Mouse (Mus musculus) T-helper 17 cell (primary cell): Measurements from ENCODE around the gene Atg13.

Experiments used
- in situ Hi-C, 2 experiments: fragments of 300-600 bp; cut with MboI, MseI; formaldehyde crosslinking; loops; 1 replicate in 1 of 2; 2 replicates in 1 of 2; pipeline ENCODE4 v1.15.1; 2025; ENCODE audit warnings: high pct_unique_total_duplicates in 2 of 2

The Atg13 gene

GRCm38 (mm10) chr2:91649553-91650359 is 60.6 kb downstream of the Atg13 start, which contains the start of the genes Zfp408 and Arhgap1:
Gene Zfp408, minus strand, starts transcription at chr2:91649791.
Gene Arhgap1, plus strand, starts transcription at chr2:91649860.
- in situ Hi-C loops: loop anchor here in 1 of 2 experiments (5.0 to 25.0 kb wide), 3 partner anchors 42 to 1263 kb away; partner anchors contain the start of gene Syt13

DNA sequence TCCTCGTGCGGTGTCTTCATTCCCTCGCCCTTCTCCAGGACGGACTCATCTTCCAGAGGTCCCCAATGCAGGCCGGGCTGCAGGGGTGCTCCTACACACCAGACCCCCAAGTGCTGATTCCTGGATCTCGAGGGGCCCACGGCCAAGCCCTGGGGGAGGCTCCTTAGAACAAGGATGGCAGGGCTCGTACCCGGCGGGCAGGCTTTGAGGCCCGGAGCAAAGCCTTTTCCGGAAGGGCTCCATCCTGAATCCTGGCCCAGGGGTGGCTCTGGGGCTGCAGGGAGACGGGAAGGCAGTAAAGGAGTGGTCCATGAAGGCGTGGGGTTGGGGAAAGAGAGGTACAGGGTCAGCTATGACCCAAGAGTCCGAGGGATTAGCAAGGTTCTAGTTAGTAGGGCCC is 61.2 kb downstream of the Atg13 start:
- in situ Hi-C loops: loop anchor here in 1 of 2 experiments (5.0 to 25.0 kb wide), 2 partner anchors 42 to 362 kb away; no protein-coding TSS in a partner anchor

DNA sequence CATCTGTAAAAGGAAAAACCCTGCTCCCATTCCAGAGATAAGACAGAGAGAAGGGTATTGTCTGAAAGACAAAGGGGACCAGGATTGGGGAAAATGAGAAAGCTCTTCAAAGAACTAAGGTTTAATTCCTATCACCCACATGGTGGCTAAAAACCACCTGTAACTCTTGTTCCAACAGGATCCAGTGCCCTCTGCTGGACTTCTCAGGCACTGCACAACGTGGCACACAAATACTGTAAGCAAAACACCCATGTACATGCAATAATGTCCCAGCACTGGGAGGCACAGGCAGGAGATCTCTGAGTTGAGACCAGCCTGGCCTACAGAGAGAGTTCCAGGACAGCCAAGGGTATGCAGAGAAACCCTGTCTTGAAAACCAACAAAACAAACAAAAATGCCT is 63.6 kb downstream of the Atg13 start:
- in situ Hi-C loops: loop anchor here in 1 of 2 experiments (5.0 to 25.0 kb wide), 2 partner anchors 39 to 359 kb away; no protein-coding TSS in a partner anchor

- in situ Hi-C loops: loop anchor here in 1 of 2 experiments (5.0 to 25.0 kb wide), 2 partner anchors 39 to 359 kb away; no protein-coding TSS in a partner anchor
Measured at GRCm38 (mm10) chr2:91645811-91646210, 64.6 kb downstream of the Atg13 start.

DNA sequence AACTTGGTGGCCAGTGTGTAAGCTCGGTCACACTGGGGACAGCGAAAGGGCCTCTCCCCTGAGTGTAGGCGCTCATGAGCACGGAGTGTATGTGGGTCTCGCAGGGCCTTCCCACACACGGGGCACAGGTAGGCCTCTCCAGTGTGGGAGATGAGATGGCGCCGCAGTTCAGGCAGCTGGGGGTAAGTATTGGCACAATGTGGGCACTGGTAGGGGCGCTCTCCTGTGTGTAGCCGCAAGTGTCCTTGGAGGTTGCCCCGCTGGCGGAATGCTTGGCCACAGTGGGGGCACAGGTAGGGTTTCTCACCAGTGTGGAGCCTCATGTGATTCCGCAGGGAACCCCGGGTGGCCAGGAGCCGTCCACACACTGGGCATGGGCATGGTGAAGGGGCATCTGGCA is 65.0 kb downstream of the Atg13 start:
- in situ Hi-C loops: loop anchor here in 1 of 2 experiments (5.0 to 25.0 kb wide), 2 partner anchors 38 to 358 kb away; no protein-coding TSS in a partner anchor

GRCm38 (mm10) chr2:91644021-91644420 is 66.4 kb downstream of the Atg13 start:
- in situ Hi-C loops: loop anchor here in 1 of 2 experiments (25.0 kb wide), 1 partner anchor 357 kb away; no protein-coding TSS in a partner anchor

DNA sequence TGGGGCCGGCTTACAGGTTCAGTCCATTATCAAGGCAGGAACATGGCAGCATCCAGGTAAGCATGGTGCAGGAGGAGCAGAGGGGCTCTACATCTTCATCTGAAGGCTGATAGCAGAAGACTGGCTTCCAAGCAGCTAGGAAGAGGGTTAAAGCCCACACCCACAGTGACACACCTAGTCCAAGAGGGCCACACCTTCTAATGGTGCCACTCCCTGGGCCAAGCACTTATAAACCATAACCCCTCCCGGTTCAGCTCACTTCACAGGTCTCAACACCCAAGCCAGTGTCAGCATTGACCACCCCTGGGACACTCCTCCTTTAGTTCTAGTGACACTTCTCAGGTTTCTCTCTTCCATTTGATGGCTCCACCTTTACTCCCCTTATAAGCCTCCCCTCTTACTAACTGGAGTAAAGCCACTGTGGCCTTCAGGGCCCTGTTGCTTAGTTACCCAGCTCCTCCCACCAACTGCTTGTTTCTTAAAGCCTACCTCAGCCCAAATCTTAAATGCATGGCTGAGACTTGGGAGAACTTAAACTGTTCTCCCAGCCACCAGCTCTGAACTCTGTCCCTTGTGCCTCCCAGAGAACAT is 67.5 kb downstream of the Atg13 start:
- in situ Hi-C loops: loop anchor here in 1 of 2 experiments (25.0 kb wide), 1 partner anchor 356 kb away; no protein-coding TSS in a partner anchor

DNA sequence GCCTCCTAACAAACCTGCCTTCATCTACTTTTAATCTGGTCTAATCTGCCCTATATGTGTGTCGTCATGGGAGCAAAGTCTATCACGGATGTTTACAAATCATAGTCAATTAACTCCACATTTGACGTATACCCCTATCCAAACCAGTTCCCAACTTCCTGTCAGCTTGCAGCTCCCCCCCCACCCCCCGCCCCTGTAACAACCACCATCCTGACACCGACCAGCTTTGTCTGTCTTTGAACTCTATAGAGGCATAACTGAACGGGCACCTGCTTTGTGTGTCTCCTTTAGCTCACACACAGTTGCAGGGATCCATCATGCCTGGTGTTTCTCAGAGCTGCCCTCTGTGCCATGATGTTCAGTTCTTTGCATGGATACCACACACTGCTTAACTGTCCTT is 71.4 kb downstream of the Atg13 start:
- in situ Hi-C loops: loop anchor here in 1 of 2 experiments (25.0 kb wide), 1 partner anchor 352 kb away; no protein-coding TSS in a partner anchor

- in situ Hi-C loops: loop anchor here in 1 of 2 experiments (25.0 kb wide), 1 partner anchor 350 kb away; no protein-coding TSS in a partner anchor
Measured at GRCm38 (mm10) chr2:91636727-91637338, 73.5 kb downstream of the Atg13 start.

DNA sequence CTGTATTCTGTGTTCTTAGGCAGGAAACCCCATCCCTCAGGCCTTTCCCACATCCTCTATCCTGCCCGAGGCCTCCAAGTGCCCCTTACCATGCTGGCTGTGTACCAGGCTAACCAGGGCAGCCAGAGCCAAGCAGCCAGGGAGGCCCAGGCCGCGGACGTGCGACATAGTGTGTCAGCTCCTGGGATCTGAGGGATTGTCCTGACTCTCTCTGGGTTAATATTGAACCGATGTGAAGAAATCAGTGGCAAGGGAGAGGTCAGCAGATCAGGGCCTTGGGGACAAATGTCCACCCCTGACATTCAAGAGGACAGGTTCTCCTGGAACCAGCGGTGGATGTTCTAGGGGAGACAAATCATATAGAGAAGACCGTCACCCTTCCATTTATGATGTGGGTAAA is 74.1 kb downstream of the Atg13 start, which contains the start of gene F2:
TSS of gene F2 (minus strand) at position 186 of the 400 bp plus-strand sequence.
- in situ Hi-C loops: loop anchor here in 1 of 2 experiments (25.0 kb wide), 1 partner anchor 349 kb away; no protein-coding TSS in a partner anchor

DNA sequence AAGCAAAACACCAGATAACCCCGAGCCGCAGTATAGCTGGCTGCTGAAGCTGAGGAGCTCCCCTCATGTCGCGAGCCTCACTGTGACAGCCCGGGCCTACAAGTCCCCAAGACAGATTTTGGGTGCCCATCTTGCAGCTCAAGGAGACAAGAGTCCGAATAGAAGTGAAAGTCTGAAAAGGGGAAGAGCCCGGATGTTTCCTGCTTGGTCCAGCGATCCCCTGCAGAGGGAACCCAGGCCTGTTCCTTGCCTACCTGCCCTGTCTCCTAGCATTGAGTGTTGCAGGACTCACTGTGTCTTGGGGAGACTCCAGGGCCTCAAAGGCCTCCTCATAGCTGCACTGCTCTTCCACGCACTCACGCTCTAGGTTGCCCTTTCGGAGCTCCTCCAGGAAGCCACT is 74.9 kb downstream of the Atg13 start:
- in situ Hi-C loops: loop anchor here in 1 of 2 experiments (25.0 kb wide), 1 partner anchor 348 kb away; no protein-coding TSS in a partner anchor

DNA sequence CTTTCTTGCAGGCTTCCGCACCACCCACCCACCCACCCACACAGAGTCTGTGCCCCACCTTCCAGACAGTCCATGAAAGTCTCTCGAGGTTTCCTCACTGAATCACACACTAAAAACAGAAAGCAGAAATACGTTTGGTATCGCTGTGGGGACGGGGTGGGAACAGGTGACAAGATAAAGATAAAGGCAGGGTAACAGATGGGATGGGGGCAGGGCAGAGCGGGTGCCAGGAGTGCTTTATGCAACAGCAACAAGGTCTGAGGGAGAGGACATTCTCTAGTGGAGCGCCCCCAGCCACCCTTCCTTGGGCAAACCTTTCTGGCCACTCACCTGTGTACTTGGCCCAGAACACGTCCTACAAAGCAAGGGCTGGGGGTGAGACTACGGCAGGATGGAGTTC is 75.5 kb downstream of the Atg13 start:
- in situ Hi-C loops: loop anchor here in 1 of 2 experiments (25.0 kb wide), 1 partner anchor 348 kb away; no protein-coding TSS in a partner anchor

- in situ Hi-C loops: loop anchor here in 1 of 2 experiments (25.0 kb wide), 1 partner anchor 346 kb away; no protein-coding TSS in a partner anchor
Measured at GRCm38 (mm10) chr2:91633334-91633977, 76.9 kb downstream of the Atg13 start.

DNA sequence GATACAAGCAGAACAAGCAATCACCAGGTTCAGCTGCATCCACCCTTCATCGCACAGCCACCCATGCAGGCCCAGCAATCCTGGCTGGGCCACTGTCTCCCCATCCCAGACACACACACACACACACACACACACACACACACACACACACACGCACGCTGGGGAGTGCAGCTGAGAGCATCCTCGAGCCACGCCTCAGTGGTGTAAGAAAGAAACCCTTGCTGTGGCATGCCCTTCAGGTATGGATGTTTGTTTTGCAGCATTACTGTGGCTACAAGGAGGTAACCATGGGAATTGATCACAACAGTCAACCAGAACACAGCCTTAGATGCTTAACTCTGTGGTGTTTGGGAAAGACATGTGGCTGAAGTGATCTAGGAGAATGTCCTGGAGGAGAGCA is 78.1 kb downstream of the Atg13 start:
- in situ Hi-C loops: loop anchor here in 1 of 2 experiments (25.0 kb wide), 1 partner anchor 345 kb away; no protein-coding TSS in a partner anchor

- in situ Hi-C loops: loop anchor here in 1 of 2 experiments (25.0 kb wide), 1 partner anchor 345 kb away; no protein-coding TSS in a partner anchor
Measured at GRCm38 (mm10) chr2:91631826-91632225, 78.5 kb downstream of the Atg13 start.

DNA sequence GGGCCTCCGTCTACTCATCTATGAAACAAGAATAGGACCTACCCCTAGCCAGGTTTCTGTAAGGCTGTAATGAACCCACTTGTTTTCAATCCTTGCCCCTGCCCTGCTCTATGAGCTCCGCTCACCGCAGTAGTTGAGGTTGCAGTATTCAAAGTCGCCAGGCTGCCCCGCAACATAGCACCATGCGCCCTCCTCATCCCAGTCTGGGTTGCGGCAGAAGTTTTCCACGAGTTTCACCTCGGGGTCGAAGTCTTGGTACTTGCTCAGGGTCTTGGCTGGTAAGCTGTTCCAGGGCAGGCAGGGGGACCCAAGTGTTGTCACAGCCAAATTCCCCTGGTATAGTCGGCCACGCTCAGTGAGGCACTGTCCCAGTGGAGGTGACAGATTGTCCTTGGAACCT is 80.0 kb downstream of the Atg13 start:
- in situ Hi-C loops: loop anchor here in 1 of 2 experiments (25.0 kb wide), 1 partner anchor 343 kb away; no protein-coding TSS in a partner anchor

DNA sequence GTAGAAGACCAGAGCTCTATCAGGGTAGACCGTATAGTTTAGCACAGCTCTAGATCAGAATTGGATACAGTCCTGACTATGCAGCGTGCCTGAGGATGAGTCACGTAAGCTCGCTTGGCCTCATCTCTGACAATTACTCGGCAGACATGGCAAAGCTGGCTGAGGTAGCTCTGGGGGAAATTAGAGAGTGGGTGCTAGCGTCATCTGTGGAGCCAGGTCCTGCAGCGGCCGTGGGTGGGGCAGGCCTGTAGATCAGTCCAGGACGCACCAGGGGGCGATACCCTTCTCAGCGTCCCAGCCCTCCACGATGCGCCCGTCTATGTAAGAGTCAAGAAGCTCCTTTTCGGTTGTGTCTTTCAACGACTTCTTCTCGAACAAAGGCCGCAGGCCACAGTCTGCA is 80.7 kb downstream of the Atg13 start:
- in situ Hi-C loops: loop anchor here in 1 of 2 experiments (25.0 kb wide), 1 partner anchor 342 kb away; no protein-coding TSS in a partner anchor

DNA sequence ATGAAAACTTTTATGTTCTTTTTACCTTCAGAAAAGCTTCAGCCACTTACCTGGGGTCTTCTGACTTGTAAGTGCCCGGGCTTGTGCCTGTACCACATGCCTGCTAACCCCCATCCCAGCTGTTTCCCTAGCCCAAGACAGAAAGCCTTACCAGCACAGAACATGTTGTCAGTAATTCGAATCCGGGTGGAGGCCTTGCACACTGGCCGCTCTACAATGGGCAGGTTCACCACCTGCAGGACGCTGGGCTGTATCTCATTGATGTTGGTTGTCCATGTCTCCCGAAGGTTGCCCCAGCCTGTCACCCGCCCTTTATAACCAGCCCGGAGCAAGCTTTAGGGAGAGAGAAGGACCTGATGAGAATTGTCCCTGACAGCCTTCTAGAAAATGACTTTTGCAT is 82.2 kb downstream of the Atg13 start:
- in situ Hi-C loops: loop anchor here in 1 of 2 experiments (25.0 kb wide), 1 partner anchor 341 kb away; no protein-coding TSS in a partner anchor

DNA sequence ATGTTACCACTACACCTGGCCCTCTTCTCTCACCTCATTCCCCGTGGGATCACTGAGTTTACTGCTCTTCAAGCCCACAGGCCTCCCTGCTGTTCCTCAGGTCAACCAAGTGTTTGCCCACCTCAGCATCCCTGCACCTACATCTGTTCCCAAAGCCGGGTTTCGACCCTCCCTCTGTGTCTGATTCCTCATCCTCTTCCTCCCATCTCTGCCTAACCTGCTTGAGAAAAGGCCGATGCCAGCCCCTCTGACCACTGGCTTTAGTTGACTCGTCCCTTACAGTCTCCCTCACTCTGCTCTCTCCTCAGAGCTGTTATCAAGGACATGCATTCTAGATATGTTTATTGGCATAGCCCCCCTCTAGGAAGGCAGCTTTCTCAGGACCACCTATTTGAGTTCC is 82.9 kb downstream of the Atg13 start:
- in situ Hi-C loops: loop anchor here in 1 of 2 experiments (25.0 kb wide), 1 partner anchor 340 kb away; no protein-coding TSS in a partner anchor
